Mouse (Mus musculus): ENCODE data around the gene Ahctf1.
"Not testable (repeated sequence)": the region's sequence is repeated elsewhere in the genome, so short reads cannot be mapped to it uniquely, and the experiment has no call there.

Ahctf1 gene

DNA sequence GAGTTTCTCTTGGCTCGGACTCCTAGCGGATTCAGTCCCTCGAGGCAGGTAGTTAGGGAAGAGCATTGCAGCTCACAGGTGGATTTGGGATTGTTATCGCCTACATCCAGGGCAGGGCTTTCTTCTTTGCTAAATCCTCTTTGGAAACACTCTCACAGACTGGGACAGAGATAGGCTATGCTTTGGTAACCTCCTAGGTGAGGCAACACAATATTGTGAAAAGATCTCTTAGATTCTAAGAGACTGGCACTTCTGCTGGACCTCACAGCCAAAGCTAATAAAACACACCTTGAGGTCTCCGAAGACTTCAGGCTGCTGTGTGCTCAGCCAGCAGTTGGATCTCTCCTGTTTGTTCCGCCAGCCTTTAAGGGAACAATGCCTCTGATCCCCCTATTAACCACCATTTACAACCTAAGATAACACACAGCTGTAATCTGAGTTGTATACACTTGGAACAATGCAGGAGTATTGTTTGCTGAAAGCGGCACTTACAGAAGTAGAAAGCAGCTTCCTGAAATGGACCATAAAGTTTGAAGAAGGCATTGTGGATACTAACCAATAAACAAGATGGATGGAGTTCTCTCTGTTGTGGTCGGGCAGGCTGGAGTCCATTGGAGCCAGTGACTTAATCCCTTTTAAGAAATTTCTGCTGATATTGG is 80.5 kb downstream of the Ahctf1 start:
- in situ Hi-C loops (cut with MboI, MseI): no loop called here

DNA sequence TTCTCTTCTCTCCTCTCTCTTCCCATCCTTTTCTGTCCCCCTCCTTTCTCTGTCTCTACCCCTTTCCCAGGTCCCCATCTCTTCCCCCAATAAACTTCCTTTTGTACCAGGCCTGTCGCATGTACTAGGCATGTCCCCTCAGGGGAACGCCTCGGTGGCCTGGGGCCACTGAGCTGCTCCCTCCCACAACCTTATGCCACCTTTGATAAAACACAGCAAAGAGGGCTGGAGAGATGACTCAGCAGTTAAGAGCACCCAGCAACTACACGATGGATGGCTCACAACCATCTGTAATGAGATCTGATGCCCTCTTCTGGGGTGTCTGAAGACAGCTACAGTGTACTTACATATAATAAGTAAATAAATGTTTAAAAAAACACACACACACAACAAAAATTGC is 87.7 kb downstream of the Ahctf1 start:
- in situ Hi-C loops (cut with MboI, MseI): no loop called here

DNA sequence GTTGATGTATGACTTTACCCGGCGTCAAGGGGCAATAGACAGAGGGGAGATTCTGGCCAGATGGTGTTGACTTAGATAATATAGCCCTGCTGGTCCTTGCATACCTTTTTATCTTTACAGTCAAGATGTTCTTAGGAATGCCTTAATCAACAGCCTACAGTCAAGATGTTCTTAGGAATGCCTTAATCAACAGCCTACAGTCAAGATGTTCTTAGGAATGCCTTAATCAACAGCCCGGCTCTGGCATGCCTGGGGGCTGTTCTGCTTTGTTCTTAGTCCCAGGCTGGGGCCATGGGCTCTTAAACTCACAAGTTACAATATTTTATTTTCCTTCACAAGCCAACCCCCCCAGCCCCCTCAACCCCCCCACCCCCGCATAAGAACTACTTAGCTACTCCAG is 88.2 kb downstream of the Ahctf1 start:
- in situ Hi-C loops (cut with MboI, MseI): not testable (repeated sequence)

DNA sequence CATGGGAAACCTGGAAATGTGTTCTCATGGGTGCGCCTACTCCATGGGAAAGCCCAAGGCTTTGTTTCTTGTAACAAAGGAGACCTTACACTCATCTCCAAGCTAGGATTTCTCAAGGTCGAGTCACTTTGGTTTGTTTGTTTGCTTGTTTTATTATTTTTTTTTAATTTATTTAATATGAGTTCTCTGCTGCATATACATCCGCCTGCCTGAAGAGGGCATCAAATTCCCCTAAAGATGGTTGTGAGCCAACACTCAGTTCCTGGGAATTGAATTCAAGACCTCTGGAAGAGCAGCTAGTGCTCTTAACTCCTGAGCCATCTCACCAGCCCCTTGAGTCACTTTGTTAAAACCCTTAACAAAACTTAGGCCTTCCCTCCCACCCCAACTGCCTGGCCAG is 90.1 kb downstream of the Ahctf1 start:
- in situ Hi-C loops (cut with MboI, MseI): no loop called here

DNA sequence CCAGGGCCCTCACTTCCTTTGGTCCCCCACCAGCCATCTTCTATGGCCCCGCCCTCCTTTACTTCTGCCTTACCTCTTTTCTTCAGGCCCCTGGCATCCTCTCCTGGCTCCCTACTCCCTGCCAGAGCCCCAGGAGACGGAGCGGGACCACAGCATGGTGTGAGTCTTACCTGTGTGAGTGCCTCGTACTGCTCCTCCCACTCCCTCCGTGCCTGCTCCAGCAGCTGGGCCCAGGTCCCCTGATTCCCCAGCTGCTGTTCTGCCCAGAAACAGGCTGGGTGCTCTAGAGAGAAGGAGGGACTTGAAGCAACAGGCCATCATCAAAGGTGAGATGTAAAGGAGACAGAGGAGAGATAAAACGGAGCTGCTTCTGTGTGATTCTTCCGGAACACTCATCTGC is 90.8 kb downstream of the Ahctf1 start:
- in situ Hi-C loops (cut with MboI, MseI): no loop called here

DNA sequence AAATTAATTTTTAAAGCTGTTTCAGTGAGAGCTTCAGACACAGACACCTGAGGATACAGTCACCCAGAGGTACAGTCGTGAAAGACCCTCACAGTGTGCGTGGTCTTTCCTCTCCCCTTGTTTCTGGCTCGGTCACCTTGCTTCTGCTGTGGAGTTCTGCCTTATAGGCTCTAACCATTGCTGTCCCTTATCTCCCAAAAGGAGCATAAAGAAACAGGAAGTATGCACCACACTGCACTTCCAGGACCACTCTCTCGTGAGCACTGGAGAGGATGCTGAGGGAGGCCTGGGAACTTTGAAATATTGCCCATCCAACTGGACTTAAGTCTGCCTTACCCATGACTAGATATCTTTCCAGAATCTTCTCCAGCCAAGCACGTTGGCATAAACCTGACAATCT is 92.7 kb downstream of the Ahctf1 start:
- in situ Hi-C loops (cut with MboI, MseI): no loop called here

DNA sequence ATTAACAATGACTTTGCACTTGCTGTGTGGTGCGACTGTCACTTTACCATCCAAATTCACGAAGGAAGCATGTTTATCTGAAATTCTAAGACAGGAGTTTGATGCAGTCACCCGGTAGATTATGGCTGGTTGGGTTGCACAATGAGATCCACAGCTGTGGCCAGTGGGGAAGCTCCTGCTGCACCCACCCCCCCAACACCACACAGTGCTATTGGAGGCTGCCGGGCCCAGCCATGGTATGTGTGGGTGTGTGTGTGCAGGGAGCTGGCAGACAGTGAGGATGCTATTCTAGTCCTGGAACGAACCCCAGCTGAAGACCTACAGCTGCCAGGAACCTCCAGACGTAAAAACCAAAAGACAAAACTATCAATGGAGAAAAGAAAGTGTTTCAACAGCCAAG is 94.1 kb downstream of the Ahctf1 start:
- in situ Hi-C loops (cut with MboI, MseI): no loop called here

DNA sequence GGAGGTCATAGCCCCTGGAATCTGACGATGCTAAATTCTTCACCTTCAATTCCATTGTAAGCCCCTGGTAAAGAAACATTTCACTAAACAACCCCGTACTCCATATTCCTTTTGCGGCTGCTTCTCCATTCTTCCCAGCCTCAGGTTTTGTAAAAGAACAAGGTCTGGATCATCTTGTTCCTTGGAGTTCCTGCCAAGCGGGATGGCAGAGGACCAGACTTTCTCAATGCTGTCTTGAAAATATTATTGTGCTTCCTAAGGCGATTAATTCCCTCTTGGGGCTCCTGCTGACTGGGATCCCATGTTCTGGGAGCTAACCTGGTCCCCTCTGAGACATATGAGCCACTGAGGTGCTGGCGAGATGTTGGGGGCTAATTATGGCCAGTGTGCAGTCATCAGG is 98.3 kb downstream of the Ahctf1 start:
- in situ Hi-C loops (cut with MboI, MseI): no loop called here

DNA sequence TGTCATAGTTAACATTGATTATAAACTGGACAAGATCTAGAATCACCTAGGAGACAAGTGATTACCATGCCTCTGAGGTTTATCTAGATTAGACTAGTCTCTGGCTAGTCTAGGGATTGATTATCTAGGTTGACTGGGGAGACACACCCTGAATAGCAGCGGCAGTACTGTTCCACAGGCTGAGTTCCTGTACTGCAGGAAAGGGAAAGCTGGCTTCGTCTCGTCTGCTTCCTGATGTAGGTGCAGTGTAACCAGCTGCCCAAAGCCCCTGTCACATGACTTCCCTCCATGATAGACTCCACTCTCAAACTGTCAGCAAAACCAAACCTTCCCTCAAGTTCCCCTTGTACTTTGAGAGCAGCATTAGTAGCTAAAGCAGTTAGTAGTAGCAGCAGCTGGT is 99.3 kb downstream of the Ahctf1 start:
- in situ Hi-C loops (cut with MboI, MseI): no loop called here
